Mouse (Mus musculus): Measurements from ENCODE around the gene Vsig8. TPM values are rescaled to one million over a fixed set of nuclear protein-coding genes. Genes with fewer than 3 reads are reported as not detected.

Gene Vsig8
- 0.14 TPM in 1 of 2 replicates, not detected in the other for polyA plus RNA-seq (2014; fragmentation: Nextera tagmentation; extraction: Ambion mirVana)

DNA sequence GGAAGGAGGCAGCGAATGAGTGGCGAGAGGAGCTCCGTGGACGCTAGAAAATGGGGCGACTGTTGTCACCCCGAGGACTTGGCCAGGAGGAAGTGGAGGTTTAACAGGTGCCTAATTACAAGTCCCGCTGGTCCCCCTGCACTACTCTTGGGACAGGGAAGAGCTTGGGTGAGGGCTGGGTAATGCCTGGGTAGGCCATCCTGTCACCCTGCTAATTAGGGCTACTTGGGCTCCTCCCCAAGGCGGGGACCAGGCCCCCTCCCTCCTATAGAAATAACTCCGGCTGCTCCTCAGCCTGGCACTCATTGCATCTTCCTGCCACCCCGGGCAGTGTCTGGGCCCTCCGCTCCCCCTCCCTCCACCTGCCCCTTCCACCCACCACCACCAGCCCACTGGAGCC lies at the start of gene Vsig8:
TSS of gene Vsig8 (plus strand) at position 301 of the 400 bp plus-strand sequence.
- no peaks in the 10 kb centered on the region for H3K9me3 ChIP-seq (ENCODE audit: control insufficient read depth, low read length)
- DNase-seq (ENCODE audit: low spot score) (no peak), ATAC-seq (ENCODE audit: insufficient number of reproducible peaks, low FRiP score, low TSS enrichment, low read depth) (no peak)
- H3K27ac ChIP-seq (replicated peaks; ENCODE audit: low read depth, low read length) = no peak within 1 kb of the TSS
- no peak within 1 kb of the TSS for H3K9ac ChIP-seq (ENCODE audit: low read length)
- H3K36me3 ChIP-seq (ENCODE audit: control insufficient read depth, insufficient read depth, low read length) = no peaks in the 10 kb centered on the region
- WGBS = 70% methylated on average over 10 of the region's 11 CpGs
- peaks cover 10% of the 10 kb centered on the region for H3K4me1 ChIP-seq (ENCODE audit: control insufficient read depth, insufficient read depth, low read length)
- H3K4me2 ChIP-seq (ENCODE audit: low read depth, severe bottlenecking) = no peak within 1 kb of the TSS
- H3K4me3 ChIP-seq (ENCODE audit: low read depth, low read length) = no peak within 1 kb of the TSS
- H3K27me3 ChIP-seq (ENCODE audit: control insufficient read depth, insufficient read depth, low read length) = peaks cover 6% of the 10 kb centered on the region

DNA sequence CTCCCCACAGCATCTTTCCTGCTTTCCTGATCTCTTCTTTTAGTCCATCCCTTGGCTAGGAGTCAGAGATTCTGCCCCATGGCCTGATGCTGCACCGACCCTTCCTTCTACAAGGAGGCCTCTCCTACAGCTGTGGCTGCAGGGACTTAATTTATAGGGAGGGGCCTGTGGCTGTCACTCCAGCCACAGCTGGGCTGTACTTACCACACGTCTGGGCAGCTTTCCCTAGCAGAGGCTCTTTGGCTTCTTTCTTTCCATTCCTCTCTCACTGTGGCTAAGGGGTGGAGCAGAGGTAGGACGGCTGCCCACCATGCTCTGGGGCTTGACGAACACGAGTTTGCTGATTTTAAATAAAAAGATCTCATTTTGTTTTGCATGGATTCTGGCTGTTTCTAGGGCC lies 48.7 kb upstream of the Vsig8 start:
- Histone ChIP-seq H3K9ac (ENCODE audit: low read length) (no peak overlapping the region), H3K27ac (replicated peaks; ENCODE audit: low read depth, low read length) (no peak overlapping the region), H3K4me2 (ENCODE audit: low read depth, severe bottlenecking) (no peak overlapping the region), H3K4me3 (ENCODE audit: low read depth, low read length) (no peak overlapping the region), H3K27me3 (ENCODE audit: control insufficient read depth, insufficient read depth, low read length) (no peaks in the 10 kb centered on the region), H3K9me3 (ENCODE audit: control insufficient read depth, low read length) (no peaks in the 10 kb centered on the region), H3K36me3 (ENCODE audit: control insufficient read depth, insufficient read depth, low read length) (no peaks in the 10 kb centered on the region), H3K4me1 (ENCODE audit: control insufficient read depth, insufficient read depth, low read length) (peaks cover 15% of the 10 kb centered on the region)
- ATAC-seq (ENCODE audit: insufficient number of reproducible peaks, low FRiP score, low TSS enrichment, low read depth) (no peak), DNase-seq (ENCODE audit: low spot score) (no peak)
- 57% methylated on average over 5 of the region's 5 CpGs for WGBS

DNA sequence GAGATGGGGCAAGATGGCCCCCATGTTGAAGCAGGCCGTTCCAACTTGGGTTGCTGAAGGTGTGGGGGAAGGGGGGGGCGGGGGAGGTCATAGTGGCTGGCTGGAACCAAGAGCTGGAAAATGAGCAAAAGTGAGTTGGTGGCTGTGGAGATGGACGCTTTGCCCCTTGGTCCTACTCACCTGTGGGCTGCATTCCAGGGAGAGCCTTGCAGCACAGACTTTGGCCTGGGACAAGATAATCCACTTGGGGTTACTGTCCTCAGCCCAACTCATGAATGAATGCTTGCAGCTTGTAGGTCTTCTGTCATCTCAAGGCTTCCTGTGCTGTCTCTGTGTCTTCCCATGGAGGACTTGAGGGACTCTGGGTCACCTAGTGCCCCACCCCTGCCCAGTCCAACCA lies 48.0 kb upstream of the Vsig8 start:
- no peaks in the 10 kb centered on the region for H3K27me3 ChIP-seq (ENCODE audit: control insufficient read depth, insufficient read depth, low read length)
- H3K4me1 ChIP-seq (ENCODE audit: control insufficient read depth, insufficient read depth, low read length) = peaks cover 10% of the 10 kb centered on the region
- no peaks in the 10 kb centered on the region for H3K9me3 ChIP-seq (ENCODE audit: control insufficient read depth, low read length)
- no peak for ATAC-seq (ENCODE audit: insufficient number of reproducible peaks, low FRiP score, low TSS enrichment, low read depth)
- no peaks in the 10 kb centered on the region for H3K36me3 ChIP-seq (ENCODE audit: control insufficient read depth, insufficient read depth, low read length)
- H3K4me2 ChIP-seq (ENCODE audit: low read depth, severe bottlenecking) = no peak overlapping the region
- 67% methylated on average over 3 of the region's 3 CpGs for WGBS
- no peak overlapping the region for H3K4me3 ChIP-seq (ENCODE audit: low read depth, low read length)
- no peak for DNase-seq (ENCODE audit: low spot score)
- no peak overlapping the region for H3K9ac ChIP-seq (ENCODE audit: low read length)
- no peak overlapping the region for H3K27ac ChIP-seq (replicated peaks; ENCODE audit: low read depth, low read length)

DNA sequence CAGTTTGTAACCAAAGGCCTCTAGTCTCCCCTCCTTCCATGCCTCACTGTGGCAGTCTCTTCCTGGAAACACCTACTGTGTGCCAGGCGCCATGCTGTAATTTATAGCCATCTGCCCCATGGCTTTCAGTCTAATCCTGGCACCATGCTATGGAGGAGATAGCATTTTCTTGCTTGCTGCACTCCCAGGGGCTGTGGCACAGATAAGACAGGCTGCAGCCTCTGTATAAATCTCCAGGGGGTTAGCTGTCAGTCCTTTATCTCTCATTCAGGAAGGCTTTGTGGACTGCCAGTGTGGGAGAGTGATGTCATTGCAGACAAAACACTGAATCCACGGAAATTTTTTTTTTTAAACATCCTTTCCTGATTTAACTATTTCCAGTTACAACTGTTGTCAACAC lies 47.6 kb upstream of the Vsig8 start:
- DNase-seq (ENCODE audit: low spot score) (no peak), ATAC-seq (ENCODE audit: insufficient number of reproducible peaks, low FRiP score, low TSS enrichment, low read depth) (no peak)
- H3K4me1 ChIP-seq (ENCODE audit: control insufficient read depth, insufficient read depth, low read length) = peaks cover 8% of the 10 kb centered on the region
- no peak overlapping the region for H3K4me3 ChIP-seq (ENCODE audit: low read depth, low read length)
- H3K9ac ChIP-seq (ENCODE audit: low read length) = no peak overlapping the region
- no peaks in the 10 kb centered on the region for H3K9me3 ChIP-seq (ENCODE audit: control insufficient read depth, low read length)
- WGBS = 69% methylated on average over 2 of the region's 2 CpGs
- no peaks in the 10 kb centered on the region for H3K36me3 ChIP-seq (ENCODE audit: control insufficient read depth, insufficient read depth, low read length)
- no peak overlapping the region for H3K4me2 ChIP-seq (ENCODE audit: low read depth, severe bottlenecking)
- no peaks in the 10 kb centered on the region for H3K27me3 ChIP-seq (ENCODE audit: control insufficient read depth, insufficient read depth, low read length)
- H3K27ac ChIP-seq (replicated peaks; ENCODE audit: low read depth, low read length) = no peak overlapping the region

DNA sequence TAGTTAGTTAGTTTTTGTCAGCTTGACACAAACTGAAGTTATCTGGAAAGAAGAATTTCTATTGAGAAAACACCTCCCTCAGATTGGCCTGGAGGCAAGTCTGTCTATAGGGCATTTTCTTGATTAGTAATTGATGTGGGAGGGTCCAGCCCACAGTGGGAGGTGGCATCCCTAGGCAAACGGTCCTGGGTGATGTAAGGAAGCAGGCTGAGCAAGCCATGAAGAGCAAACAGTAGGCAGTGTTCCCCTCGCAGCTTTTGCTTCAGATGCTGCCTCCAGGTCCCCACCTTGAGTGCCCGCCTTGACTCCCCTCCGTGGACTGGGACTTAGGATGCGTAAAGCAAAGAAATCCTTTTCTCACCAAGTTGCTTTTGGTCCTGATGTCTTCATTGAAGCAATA lies 46.5 kb upstream of the Vsig8 start:
- H3K4me2 ChIP-seq (ENCODE audit: low read depth, severe bottlenecking) = no peak overlapping the region
- no peaks in the 10 kb centered on the region for H3K27me3 ChIP-seq (ENCODE audit: control insufficient read depth, insufficient read depth, low read length)
- H3K9ac ChIP-seq (ENCODE audit: low read length) = no peak overlapping the region
- no peaks in the 10 kb centered on the region for H3K9me3 ChIP-seq (ENCODE audit: control insufficient read depth, low read length)
- no peak overlapping the region for H3K27ac ChIP-seq (replicated peaks; ENCODE audit: low read depth, low read length)
- H3K4me3 ChIP-seq (ENCODE audit: low read depth, low read length) = no peak overlapping the region
- 0 out of 2 replicates have a peak, but pooled peaks cover 2% of the 10 kb centered on the region for H3K4me1 ChIP-seq (ENCODE audit: control insufficient read depth, insufficient read depth, low read length)
- WGBS = 77% methylated on average over 5 of the region's 5 CpGs
- DNase-seq (ENCODE audit: low spot score) = no peak
- no peak for ATAC-seq (ENCODE audit: insufficient number of reproducible peaks, low FRiP score, low TSS enrichment, low read depth)
- no peaks in the 10 kb centered on the region for H3K36me3 ChIP-seq (ENCODE audit: control insufficient read depth, insufficient read depth, low read length)

DNA sequence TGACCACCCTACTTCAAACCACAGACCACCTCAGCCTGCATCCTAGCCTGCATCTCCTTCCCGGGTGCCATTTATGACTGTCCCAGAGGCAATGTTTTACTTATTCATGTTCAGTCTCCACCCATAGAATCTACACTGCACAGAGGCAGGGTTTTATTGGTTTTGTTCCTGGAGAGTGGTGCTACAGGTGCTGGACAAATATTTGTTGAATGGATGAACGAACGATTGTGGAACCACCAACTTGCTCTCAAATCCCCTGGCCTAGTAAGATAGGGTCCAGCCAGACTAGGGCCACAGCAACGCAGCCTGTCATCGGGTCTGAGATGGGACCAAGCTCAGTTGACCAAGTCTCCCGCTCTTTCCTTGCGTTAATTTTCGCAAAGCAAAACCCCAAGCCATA lies 45.8 kb upstream of the Vsig8 start:
- Histone ChIP-seq H3K27me3 (ENCODE audit: control insufficient read depth, insufficient read depth, low read length) (no peaks in the 10 kb centered on the region), H3K4me2 (ENCODE audit: low read depth, severe bottlenecking) (no peak overlapping the region)

DNA sequence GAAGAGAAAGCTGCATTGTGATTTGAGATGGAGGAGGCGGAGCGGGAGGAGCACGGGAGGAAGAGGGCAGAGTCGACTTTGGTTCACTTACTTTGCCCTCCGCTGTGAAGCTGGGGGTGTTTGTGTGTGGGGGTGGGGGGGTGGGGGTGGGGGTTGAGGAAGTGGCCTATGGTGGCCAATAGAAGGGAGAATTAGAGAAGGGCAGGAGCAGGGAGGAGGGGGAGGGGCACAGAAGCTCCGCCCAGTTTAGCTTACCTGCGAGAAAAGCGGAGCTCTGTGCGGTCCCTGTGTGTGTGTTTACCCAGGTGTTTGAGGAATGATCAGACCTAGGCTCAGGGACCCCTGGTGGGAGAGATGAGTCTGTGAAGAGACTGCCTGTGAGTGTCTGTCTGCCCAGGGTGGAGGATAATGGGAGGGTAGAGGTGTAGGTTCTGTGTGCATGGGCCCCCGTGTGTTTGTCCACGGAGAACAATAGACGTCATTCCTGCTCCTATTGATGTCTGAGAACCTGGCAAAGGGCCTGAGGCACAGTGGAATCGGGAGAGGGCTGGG lies 45.2 kb upstream of the Vsig8 start:
- no peak overlapping the region for H3K27ac ChIP-seq (replicated peaks; ENCODE audit: low read depth, low read length)
- ATAC-seq (ENCODE audit: insufficient number of reproducible peaks, low FRiP score, low TSS enrichment, low read depth) (no peak), DNase-seq (ENCODE audit: low spot score) (no peak)
- H3K27me3 ChIP-seq (ENCODE audit: control insufficient read depth, insufficient read depth, low read length) = no peaks in the 10 kb centered on the region
- H3K4me3 ChIP-seq (ENCODE audit: low read depth, low read length) = no peak overlapping the region
- no peak overlapping the region for H3K4me2 ChIP-seq (ENCODE audit: low read depth, severe bottlenecking)
- WGBS = 29% methylated on average over 13 of the region's 13 CpGs
- H3K36me3 ChIP-seq (ENCODE audit: control insufficient read depth, insufficient read depth, low read length) = no peaks in the 10 kb centered on the region
- no peak overlapping the region for H3K9ac ChIP-seq (ENCODE audit: low read length)
- H3K9me3 ChIP-seq (ENCODE audit: control insufficient read depth, low read length) = no peaks in the 10 kb centered on the region
- 0 out of 2 replicates have a peak, but pooled peaks cover 2% of the 10 kb centered on the region for H3K4me1 ChIP-seq (ENCODE audit: control insufficient read depth, insufficient read depth, low read length)

More for the DNA sequence above, 45.8 kb upstream of the Vsig8 start:
- DNase-seq (ENCODE audit: low spot score) = no peak
- ATAC-seq (ENCODE audit: insufficient number of reproducible peaks, low FRiP score, low TSS enrichment, low read depth) = no peak
- Histone ChIP-seq H3K36me3 (ENCODE audit: control insufficient read depth, insufficient read depth, low read length) (no peaks in the 10 kb centered on the region), H3K9me3 (ENCODE audit: control insufficient read depth, low read length) (no peaks in the 10 kb centered on the region), H3K4me3 (ENCODE audit: low read depth, low read length) (no peak overlapping the region), H3K9ac (ENCODE audit: low read length) (no peak overlapping the region), H3K4me1 (ENCODE audit: control insufficient read depth, insufficient read depth, low read length) (0 out of 2 replicates have a peak, but pooled peaks cover 2% of the 10 kb centered on the region), H3K27ac (replicated peaks; ENCODE audit: low read depth, low read length) (no peak overlapping the region)
- WGBS = 55% methylated on average over 8 of the region's 8 CpGs

DNA sequence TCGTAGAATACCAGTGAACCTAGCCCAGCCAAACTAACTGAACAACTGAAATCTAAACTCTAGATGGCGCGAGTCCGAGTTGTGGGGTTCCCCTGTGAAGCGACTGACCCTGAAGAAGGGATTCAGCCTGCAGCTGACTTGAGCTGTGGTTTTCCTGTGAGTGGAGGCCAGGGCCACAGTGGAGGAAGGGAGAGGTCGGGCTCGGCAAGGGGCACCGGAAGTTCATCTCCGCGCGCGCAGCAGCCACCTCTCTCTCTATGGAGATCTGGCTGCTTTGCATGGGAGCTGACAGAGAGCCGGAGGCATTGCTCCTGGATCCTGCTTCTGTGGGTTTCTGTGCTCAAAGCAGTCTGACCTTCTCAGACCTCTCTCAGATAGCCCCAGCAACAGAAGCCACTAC lies 42.8 kb upstream of the Vsig8 start:
- Histone ChIP-seq H3K36me3 (ENCODE audit: control insufficient read depth, insufficient read depth, low read length) (no peaks in the 10 kb centered on the region), H3K9ac (ENCODE audit: low read length) (0 out of 2 replicates have a peak overlapping the region, but pooled peaks have one; percentile 9), H3K27ac (replicated peaks; ENCODE audit: low read depth, low read length) (no peak overlapping the region), H3K4me1 (ENCODE audit: control insufficient read depth, insufficient read depth, low read length) (0 out of 2 replicates have a peak, but pooled peaks cover 2% of the 10 kb centered on the region), H3K9me3 (ENCODE audit: control insufficient read depth, low read length) (no peaks in the 10 kb centered on the region), H3K4me2 (ENCODE audit: low read depth, severe bottlenecking) (peak overlapping the region; percentile 21; the same call in 1 of the 2 replicates), H3K27me3 (ENCODE audit: control insufficient read depth, insufficient read depth, low read length) (no peaks in the 10 kb centered on the region), H3K4me3 (ENCODE audit: low read depth, low read length) (no peak overlapping the region)
- WGBS = 30% methylated on average over 13 of the region's 13 CpGs
- DNase-seq (ENCODE audit: low spot score) = peak; percentile 47
- ATAC-seq (ENCODE audit: insufficient number of reproducible peaks, low FRiP score, low TSS enrichment, low read depth) = no peak

Data from limb, embryonic 11.5 days (tissue).